Mouse (Mus musculus) limb, embryonic 15.5 days (tissue): Measurements from ENCODE around the gene Hagh. TPM values are rescaled to one million over a fixed set of nuclear protein-coding genes. Genes with fewer than 3 reads are reported as not detected.

Experiments
- ATAC-seq: fragments of 200-750 bp; cut with Nextera tagmentation; 2 replicates; pipeline ENCODE4 v1.8.0; 2017; ENCODE audit warnings: low read depth, moderate TSS enrichment; ENCODE audit not compliant: insufficient number of reproducible peaks, low FRiP score, low TSS enrichment
- H3K27ac ChIP-seq: fragments of 300-500 bp; sonication (generic); 2 replicates; pipeline ENCODE4 v1.5.1; 2015; ENCODE audit warnings: moderate library complexity, mild to moderate bottlenecking, inconsistent platforms
- H3K27me3 ChIP-seq: fragments of 300-500 bp; sonication (generic); 2 replicates; pipeline ENCODE4 v1.6.1; 2015; ENCODE audit warnings: inconsistent platforms
- H3K36me3 ChIP-seq: fragments of 300-500 bp; sonication (generic); 2 replicates; pipeline ENCODE4 v1.6.1; 2015; ENCODE audit warnings: inconsistent platforms
- H3K4me1 ChIP-seq: fragments of 300-500 bp; sonication (generic); 2 replicates; pipeline ENCODE4 v1.6.1; 2015; ENCODE audit warnings: inconsistent platforms
- H3K4me2 ChIP-seq: fragments of 300-500 bp; sonication (generic); 2 replicates; pipeline ENCODE4 v1.6.1; 2015; ENCODE audit warnings: mild to moderate bottlenecking, inconsistent platforms
- H3K4me3 ChIP-seq: fragments of 300-500 bp; sonication (generic); 2 replicates; pipeline ENCODE4 v1.5.1; 2015; ENCODE audit warnings: mild to moderate bottlenecking, inconsistent platforms
- H3K9ac ChIP-seq: fragments of 300-500 bp; sonication (generic); 2 replicates; pipeline ENCODE4 v1.6.1; 2015; ENCODE audit warnings: inconsistent platforms
- H3K9me3 ChIP-seq: fragments of 300-500 bp; sonication (generic); 2 replicates; pipeline ENCODE4 v1.6.1; 2016; ENCODE audit warnings: inconsistent platforms
- WGBS: fragments of 180-500 bp; shearing (Covaris S2); methylation state at CpG from one replicate; pipeline ENCODE4 v1.1.7; 2015; 5-methylcytosine and 5-hydroxymethylcytosine counted together
- polyA plus RNA-seq: library from polyadenylated mRNA; unstranded; fragments of >200 nt; fragmentation: Nextera tagmentation; extraction: Ambion mirVana; gene quantifications from 2 replicates; pipeline ENCODE4 v1.2.1, GENCODE M21; 2015

The Hagh gene
- polyA plus RNA-seq, 1 experiment from 2014 or later = 37.7 TPM

GRCm38 (mm10) chr17:24851381-24852125 is 11.6 kb downstream of the Hagh start:
- H3K4me1 ChIP-seq = peaks cover 18% of the 10 kb centered on the region
- H3K27ac ChIP-seq = no peak overlapping the region
- peaks cover 10% of the 10 kb centered on the region for H3K27me3 ChIP-seq
- peaks cover 25% of the 10 kb centered on the region for H3K36me3 ChIP-seq
- H3K4me2 ChIP-seq = peak overlapping the region; percentile 92
- no peak for ATAC-seq
- peak overlapping the region; percentile 95 for H3K4me3 ChIP-seq
- H3K9me3 ChIP-seq = no peaks in the 10 kb centered on the region
- 79% methylated on average over 10 of the region's 10 CpGs for WGBS
- no peak overlapping the region for H3K9ac ChIP-seq

DNA sequence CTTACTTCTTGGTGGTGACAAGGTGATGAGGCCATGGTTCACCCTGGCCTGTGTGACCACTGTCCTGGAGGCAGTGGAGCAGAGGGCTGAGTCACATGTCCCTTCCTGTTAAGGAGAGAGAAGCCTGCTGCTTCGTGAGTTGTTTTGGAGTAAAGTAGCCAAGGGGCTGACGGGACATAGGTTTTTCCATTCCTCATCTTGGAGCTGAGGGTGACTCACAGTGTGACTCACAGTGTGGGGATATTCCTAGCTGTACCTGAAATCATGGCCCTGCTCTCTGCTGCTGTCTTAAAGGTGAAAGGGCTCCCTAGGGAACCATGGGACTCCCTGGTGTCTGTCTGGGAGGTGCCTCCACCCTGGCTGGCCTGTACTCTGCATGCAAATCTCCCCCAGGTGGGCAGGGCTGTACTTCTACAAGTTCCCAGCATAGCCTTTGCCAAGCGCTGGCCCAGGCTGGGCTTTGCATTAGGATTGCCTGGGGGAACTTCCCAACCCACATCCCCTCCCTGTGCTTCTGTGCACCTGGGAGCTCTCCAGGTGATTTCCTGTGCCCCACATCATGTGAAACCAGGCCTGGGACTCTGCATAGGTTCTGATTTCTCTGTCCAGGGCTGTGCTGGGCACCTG is 16.0 kb downstream of the Hagh start:
- Histone ChIP-seq H3K4me3 (no peak overlapping the region), H3K4me1 (peaks cover 6% of the 10 kb centered on the region), H3K4me2 (no peak overlapping the region), H3K9me3 (no peaks in the 10 kb centered on the region), H3K36me3 (peaks cover 45% of the 10 kb centered on the region), H3K9ac (no peak overlapping the region), H3K27me3 (peaks cover 9% of the 10 kb centered on the region), H3K27ac (no peak overlapping the region)
- 66% methylated on average over 3 of the region's 3 CpGs for WGBS
- no peak for ATAC-seq

- H3K27ac ChIP-seq = no peak overlapping the region
- H3K4me2 ChIP-seq = no peak overlapping the region
- no peaks in the 10 kb centered on the region for H3K9me3 ChIP-seq
- H3K9ac ChIP-seq = no peak overlapping the region
- H3K4me1 ChIP-seq = no peaks in the 10 kb centered on the region
- H3K4me3 ChIP-seq = no peak overlapping the region
- no peak for ATAC-seq
- 87% methylated on average over 13 of the region's 13 CpGs for WGBS
- H3K36me3 ChIP-seq = peaks cover 51% of the 10 kb centered on the region
- H3K27me3 ChIP-seq = peaks cover 2% of the 10 kb centered on the region
These were observed 16.6 kb downstream of the Hagh start for GRCm38 (mm10) chr17:24856589-24856988.

GRCm38 (mm10) chr17:24857831-24858470 is 18.0 kb downstream of the Hagh start:
- H3K4me1 ChIP-seq = no peaks in the 10 kb centered on the region
- H3K4me3 ChIP-seq = no peak overlapping the region
- no peak overlapping the region for H3K27ac ChIP-seq
- no peak overlapping the region for H3K4me2 ChIP-seq
- H3K36me3 ChIP-seq = peaks cover 58% of the 10 kb centered on the region
- no peak for ATAC-seq
- H3K9me3 ChIP-seq = no peaks in the 10 kb centered on the region
- H3K27me3 ChIP-seq = no peaks in the 10 kb centered on the region
- 79% methylated on average over 8 of the region's 8 CpGs for WGBS
- H3K9ac ChIP-seq = no peak overlapping the region

DNA sequence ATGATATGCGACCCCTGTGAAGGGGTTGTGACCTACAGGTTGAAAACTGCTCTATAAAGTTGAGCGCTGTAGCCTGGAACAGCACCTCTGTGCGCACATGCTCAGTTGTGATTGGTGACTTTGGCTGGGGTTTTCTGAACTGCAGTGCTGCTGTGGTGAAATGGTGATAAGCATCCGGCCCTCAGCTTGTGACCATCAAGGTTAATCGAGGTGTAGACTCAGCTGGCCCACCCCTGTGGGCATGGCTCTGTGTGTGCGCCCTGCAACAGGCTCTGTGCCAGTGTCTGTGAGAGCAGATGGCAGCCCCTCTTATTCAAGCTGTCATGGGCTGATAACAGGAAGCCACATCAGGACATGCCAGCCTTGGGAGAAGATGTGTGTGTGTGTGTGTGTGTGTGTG is 19.0 kb downstream of the Hagh start:
- Histone ChIP-seq H3K9me3 (no peaks in the 10 kb centered on the region), H3K27ac (no peak overlapping the region), H3K27me3 (no peaks in the 10 kb centered on the region), H3K4me1 (no peaks in the 10 kb centered on the region), H3K9ac (no peak overlapping the region), H3K4me2 (no peak overlapping the region), H3K4me3 (no peak overlapping the region), H3K36me3 (peaks cover 56% of the 10 kb centered on the region)
- no peak for ATAC-seq
- WGBS = 91% methylated on average over 6 of the region's 6 CpGs

GRCm38 (mm10) chr17:24860076-24860475 is 20.1 kb downstream of the Hagh start:
- H3K27ac ChIP-seq = no peak overlapping the region
- H3K4me1 ChIP-seq = no peaks in the 10 kb centered on the region
- no peak overlapping the region for H3K4me2 ChIP-seq
- no peak overlapping the region for H3K4me3 ChIP-seq
- no peaks in the 10 kb centered on the region for H3K27me3 ChIP-seq
- 91% methylated on average over 8 of the region's 8 CpGs for WGBS
- peaks cover 55% of the 10 kb centered on the region for H3K36me3 ChIP-seq
- H3K9me3 ChIP-seq = no peaks in the 10 kb centered on the region
- H3K9ac ChIP-seq = no peak overlapping the region
- no peak for ATAC-seq

- WGBS = 91% methylated on average over 3 of the region's 3 CpGs
- Histone ChIP-seq H3K4me2 (no peak overlapping the region), H3K4me1 (no peaks in the 10 kb centered on the region), H3K4me3 (no peak overlapping the region), H3K27ac (no peak overlapping the region), H3K36me3 (peaks cover 63% of the 10 kb centered on the region), H3K9me3 (no peaks in the 10 kb centered on the region), H3K9ac (no peak overlapping the region), H3K27me3 (no peaks in the 10 kb centered on the region)
- ATAC-seq = no peak
These were observed 21.8 kb downstream of the Hagh start for GRCm38 (mm10) chr17:24861785-24862184.

DNA sequence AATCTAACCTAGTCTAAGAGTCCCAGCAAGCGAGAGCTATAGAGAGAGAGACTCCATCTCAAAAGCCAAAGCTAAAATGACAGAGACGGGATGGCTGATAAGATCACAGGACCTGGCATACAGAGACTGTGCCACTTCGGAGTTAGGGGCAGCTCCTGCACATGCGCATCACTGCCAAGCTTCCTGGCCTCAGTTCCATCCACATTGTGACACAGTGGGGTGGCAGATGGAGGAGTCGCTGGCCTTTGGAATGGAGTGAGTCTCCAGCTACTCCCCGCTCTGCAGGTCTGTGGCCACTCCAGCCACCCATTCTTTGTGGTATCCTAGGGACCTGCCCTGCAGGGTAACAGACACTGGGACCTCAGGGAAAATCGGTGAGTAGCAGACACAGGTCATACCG is 25.8 kb downstream of the Hagh start, which contains the start of gene Igfals:
Gene Igfals, plus strand, starts transcription at position 222 of the 400 bp plus-strand sequence.
- 88% methylated on average over 8 of the region's 8 CpGs for WGBS
- no peaks in the 10 kb centered on the region for H3K27me3 ChIP-seq
- no peak within 1 kb of the TSS for H3K9ac ChIP-seq
- peaks cover 45% of the 10 kb centered on the region for H3K36me3 ChIP-seq
- H3K4me2 ChIP-seq = no peak within 1 kb of the TSS
- H3K4me3 ChIP-seq = no peak within 1 kb of the TSS
- H3K4me1 ChIP-seq = no peaks in the 10 kb centered on the region
- no peak within 1 kb of the TSS for H3K27ac ChIP-seq
- H3K9me3 ChIP-seq = no peaks in the 10 kb centered on the region
- ATAC-seq = no peak

GRCm38 (mm10) chr17:24867914-24868313 is 28.0 kb downstream of the Hagh start:
- Histone ChIP-seq H3K4me2 (no peak overlapping the region), H3K9ac (no peak overlapping the region), H3K27ac (no peak overlapping the region), H3K36me3 (peaks cover 25% of the 10 kb centered on the region), H3K4me1 (no peaks in the 10 kb centered on the region), H3K27me3 (no peaks in the 10 kb centered on the region), H3K9me3 (no peaks in the 10 kb centered on the region), H3K4me3 (no peak overlapping the region)
- no peak for ATAC-seq
- WGBS = 89% methylated on average over 10 of the region's 10 CpGs

DNA sequence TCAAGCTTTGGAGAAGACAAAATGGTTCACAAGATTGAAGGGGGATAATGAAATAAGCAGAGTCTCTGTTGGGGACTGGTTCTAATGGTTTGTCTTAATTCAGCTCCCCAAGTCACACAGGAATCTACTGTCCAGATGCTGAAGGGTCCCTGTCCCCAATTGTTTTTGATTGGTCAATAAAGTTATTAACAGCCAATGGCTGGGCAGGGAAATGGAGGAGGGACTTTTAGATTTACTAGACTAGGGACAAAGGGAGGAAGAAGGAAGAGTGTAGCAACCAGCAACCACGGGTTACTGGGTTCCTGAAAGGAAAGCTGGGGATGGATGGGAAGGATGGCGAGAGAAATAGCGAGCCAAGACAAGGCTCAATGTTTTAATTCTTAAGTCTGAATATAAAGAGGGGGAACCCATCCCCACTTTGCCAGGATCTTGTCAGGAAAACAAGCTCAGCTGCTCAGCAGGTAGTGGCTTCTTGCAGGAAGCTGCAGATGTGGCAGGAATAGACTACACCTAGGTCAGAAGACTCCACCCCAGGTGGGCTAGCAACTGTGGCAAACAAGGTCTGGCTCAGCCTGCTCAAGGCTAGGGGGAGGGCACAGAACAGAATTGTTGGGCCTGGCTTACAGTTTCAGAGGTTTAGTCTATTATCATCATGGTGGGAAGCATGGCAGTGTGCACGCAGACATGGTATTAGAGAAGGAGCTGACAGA is 33.9 kb downstream of the Hagh start:
- no peak overlapping the region for H3K9ac ChIP-seq
- ATAC-seq = no peak
- H3K4me3 ChIP-seq = no peak overlapping the region
- WGBS = 52% methylated on average over 4 of the region's 4 CpGs
- no peaks in the 10 kb centered on the region for H3K27me3 ChIP-seq
- H3K4me1 ChIP-seq = peaks cover 9% of the 10 kb centered on the region; the same call in 1 of the 2 replicates
- no peak overlapping the region for H3K4me2 ChIP-seq
- no peak overlapping the region for H3K27ac ChIP-seq
- no peaks in the 10 kb centered on the region for H3K36me3 ChIP-seq
- H3K9me3 ChIP-seq = no peaks in the 10 kb centered on the region

- WGBS = 67% methylated on average over 1 of the region's 1 CpGs
- ATAC-seq = no peak
- no peak overlapping the region for H3K4me3 ChIP-seq
- no peaks in the 10 kb centered on the region for H3K36me3 ChIP-seq
- no peak overlapping the region for H3K4me2 ChIP-seq
- H3K27ac ChIP-seq = no peak overlapping the region
- H3K9ac ChIP-seq = no peak overlapping the region
- H3K4me1 ChIP-seq = peaks cover 9% of the 10 kb centered on the region; the same call in 1 of the 2 replicates
- H3K9me3 ChIP-seq = no peaks in the 10 kb centered on the region
- H3K27me3 ChIP-seq = no peaks in the 10 kb centered on the region
These were observed 34.4 kb downstream of the Hagh start for GRCm38 (mm10) chr17:24874405-24874745.

DNA sequence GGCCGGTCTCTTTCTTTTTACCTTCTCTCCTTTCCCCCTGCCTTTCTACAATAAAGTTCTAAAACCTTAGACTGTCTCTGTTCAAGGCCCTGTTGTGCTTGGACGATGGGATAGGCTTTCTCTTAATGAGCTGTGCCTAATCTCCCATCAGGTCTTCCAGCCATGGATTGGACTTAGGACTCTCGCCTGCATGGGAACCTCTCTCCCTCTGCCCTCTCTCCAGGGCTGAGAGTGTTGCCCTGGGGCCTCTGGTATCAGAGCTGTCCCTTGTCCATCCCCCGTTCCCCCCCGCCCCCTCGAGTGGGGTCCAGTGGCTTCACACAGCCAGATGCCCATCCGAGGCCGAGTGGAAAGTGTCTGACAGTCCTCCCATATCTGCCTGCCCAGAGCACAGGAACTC is 35.0 kb downstream of the Hagh start:
- Histone ChIP-seq H3K4me3 (no peak overlapping the region), H3K9me3 (no peaks in the 10 kb centered on the region), H3K27ac (no peak overlapping the region), H3K27me3 (no peaks in the 10 kb centered on the region), H3K9ac (no peak overlapping the region), H3K4me2 (no peak overlapping the region), H3K36me3 (no peaks in the 10 kb centered on the region), H3K4me1 (peaks cover 9% of the 10 kb centered on the region; the same call in 1 of the 2 replicates)
- no peak for ATAC-seq
- WGBS = 78% methylated on average over 8 of the region's 8 CpGs
